Mouse (Mus musculus) cerebellum, postnatal 4 days (tissue): Measurements from ENCODE around the gene Grasp.

Source experiments
- DNase-seq, 2 experiments: peaks; one replicate each; pipeline ENCODE4 v3.0.0; 2022; ENCODE audit warnings: low spot score in 2 of 2, mixed read lengths in 1 of 2

Grasp gene

DNA sequence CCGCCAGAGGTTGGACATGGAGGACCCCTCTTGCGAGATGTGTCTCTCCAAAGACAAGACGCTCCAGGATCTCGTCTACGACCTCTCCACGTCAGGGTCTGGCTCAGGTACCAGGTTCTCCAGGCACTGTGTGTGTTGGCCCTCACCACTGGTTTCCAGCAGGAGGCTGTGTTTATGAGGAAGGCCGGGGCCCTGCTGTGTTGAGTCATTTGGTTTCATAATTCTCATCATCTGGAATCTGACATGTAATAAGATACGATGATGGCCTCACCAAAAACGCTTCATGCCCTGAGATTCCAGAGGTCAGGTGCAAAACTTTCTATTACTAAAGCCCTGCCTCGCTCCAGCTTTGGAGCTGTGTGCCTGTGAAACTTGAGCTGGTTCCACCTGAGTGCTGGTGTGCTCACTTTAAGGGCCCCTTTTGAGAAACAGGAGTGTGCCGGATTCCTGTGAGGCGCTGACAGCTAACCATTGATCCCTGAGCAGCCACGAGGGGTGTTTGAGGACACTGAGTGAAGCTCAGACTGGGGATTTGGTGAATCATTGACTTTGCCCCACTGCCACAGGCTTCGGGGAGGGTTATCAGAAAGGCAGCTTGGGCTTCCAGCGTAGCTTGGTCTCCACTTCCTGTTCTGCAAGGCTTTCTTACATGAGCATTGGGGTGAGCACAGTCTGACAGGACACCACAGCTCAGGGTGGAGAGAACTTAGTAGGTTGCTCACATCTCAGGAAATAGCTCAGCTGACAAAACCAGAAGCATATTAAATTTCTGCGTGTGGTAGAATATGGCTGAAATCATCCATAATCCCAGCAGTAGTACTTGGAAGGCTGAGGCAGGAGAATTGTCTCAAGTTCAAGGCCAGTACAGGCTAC, 28.8 kb upstream of the Grasp start:
- no peak for DNase-seq

DNA sequence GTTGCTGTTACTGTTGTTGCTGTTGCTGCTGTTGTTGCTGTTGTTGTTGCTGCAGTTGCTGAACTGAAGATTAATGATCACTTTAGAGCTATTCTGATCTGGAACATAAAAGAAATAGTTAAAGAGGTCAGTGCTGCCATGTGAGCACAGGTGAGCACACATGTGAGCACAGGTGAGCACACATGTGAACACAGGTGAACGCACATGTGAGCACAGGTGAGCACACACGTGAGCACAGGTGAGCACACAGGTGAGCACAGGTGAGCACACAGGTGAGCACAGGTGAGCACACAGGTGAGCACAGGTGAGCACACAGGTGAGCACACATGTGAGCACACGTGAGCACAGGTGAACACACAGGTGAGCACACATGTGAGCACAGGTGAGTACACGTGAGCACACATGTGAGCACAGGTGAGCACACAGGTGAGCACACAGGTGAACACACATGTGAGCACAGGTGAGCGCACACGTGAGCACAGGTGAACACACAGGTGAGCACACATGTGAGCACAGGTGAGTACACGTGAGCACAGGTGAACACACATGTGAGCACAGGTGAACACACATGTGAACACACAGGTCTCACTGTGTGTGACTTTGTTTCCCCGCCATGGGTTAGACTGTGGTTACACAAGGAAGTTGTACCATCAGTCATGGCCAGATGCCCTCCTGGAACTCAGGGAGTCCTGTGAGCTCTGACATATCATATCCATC, 27.8 kb upstream of the Grasp start:
- DNase-seq = no peak

DNA sequence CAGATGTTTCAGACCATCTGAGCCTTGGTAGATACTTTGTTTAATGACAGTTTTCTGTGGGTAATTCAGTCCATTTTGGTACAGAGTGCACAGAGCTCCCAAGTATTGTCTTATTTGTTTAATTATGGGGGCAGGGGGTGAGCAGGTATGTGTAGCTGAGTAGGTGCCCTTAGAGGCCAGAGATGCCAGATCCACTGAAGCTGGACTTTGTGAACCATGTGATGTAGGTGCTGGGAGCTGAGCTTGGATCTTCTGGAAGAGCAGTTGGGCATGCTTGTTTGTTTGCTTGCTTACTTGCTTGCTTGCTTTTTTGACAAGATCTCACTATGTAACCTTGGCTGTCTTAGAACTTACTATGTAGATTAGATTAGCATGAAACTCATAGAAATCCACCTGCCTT, 27.0 kb upstream of the Grasp start:
- DNase-seq = no peak

DNA sequence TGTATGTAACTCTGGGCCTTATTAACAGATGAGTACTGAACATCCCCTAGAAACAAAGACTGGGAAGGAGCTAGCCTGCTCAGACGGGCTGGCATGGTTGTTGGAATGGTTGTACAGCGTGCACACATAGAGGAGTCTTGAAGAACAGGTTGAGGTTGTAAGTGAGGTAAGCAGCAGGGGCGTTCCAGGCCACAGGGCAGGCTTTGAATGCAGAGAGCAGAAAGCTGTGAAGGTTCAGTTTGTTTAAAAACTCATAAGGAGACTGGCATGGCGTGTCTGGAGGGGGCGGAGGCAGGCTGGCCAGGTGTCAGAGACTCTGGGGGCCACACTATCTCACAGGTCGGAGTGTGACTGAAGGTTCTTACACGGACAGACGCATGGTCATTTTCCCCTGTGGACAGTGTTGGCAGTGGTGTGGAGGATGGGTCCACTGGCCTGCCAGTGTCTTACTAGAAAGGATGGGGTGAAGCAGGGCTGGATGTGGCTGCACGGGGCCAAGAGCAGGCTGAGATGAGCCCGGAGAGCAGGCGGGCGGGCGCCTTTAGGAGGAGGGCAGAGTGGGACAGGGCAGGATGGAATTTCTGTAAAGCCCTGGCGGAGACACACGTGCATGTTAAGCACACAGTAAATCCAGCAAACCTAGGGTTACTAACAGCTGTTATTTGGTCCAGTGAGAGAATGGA, 26.4 kb upstream of the Grasp start:
- DNase-seq = no peak

DNA sequence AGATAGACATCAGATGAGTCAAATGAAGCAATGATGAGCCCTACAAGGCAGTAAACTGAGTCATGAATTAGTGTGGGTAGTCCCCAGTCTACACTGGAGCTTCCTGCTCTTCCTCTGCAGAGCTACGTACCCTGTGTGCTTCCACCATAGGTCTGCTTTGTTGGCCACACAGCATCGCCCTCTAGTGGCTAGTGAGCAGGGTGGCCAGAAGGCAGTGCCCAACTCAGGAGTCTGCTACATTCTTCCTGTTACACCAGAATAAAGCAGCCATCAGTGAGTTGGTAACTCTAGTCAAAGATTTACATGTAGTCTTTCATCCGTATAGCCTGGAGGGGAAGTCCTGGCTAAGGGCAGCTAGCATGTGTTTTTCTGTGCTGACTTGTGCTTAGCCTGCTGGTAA, 25.8 kb upstream of the Grasp start:
- peak in 1 of 2 experiments; percentile 55 for DNase-seq

DNA sequence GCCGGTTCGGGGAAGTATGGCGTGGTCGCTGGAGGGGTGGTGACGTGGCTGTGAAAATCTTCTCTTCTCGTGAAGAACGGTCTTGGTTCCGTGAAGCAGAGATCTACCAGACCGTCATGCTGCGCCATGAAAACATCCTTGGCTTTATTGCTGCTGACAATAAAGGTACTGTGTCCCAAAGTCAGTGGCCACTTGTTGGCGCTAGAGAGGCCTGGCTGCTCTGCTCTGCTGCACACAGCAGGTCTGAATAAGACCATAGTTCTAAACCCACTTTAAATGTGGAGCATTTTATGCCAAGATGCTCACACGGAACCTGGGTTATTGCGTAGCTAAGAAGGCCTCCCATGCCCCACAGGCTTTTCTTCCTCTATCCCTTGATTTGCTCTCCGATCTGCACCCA, 25.1 kb upstream of the Grasp start:
- no peak for DNase-seq

DNA sequence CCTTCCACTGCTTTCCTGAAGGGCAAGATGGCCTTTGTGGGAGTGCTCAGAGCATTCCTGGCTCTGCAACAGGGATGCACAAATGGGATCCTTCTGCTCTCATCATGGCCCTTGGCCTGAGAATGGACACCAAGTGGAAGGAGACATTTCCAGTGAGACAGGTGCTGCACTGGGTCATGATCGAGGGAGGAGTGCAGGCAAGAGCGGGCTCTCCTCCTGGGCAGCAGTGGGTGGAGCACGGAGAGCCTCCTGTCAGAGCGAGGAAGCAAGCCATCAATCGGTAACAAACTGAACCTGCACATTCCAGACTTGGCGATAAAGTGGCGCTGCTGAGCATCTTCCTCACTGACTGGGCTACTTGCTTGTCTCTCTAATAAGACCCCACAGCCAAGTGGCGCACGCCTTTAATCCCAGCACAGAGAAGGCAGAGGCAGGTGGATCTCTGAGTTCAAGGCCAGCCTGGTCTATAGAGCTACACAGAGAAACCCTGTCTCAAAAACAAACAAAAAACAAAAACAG, 23.2 kb upstream of the Grasp start:
- no peak for DNase-seq

DNA sequence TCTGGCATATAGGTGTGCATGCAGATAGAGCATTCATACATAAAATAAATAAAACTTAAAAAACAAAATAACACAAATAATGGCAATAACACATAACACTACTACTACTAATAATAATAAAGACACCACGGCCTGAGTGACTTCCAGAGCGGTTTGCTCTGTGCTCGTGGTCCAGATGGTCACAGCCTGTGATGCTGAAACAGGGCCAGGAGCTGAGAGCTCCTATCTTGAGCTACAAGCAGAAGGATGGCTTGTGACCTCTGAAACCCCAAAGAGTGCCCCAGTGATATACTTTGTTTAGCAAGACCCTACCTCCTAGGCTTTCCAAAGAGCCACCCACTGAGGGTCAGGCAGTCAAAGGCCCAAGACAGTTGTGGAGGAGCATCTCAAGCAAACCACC, 22.6 kb upstream of the Grasp start:
- no peak for DNase-seq

DNA sequence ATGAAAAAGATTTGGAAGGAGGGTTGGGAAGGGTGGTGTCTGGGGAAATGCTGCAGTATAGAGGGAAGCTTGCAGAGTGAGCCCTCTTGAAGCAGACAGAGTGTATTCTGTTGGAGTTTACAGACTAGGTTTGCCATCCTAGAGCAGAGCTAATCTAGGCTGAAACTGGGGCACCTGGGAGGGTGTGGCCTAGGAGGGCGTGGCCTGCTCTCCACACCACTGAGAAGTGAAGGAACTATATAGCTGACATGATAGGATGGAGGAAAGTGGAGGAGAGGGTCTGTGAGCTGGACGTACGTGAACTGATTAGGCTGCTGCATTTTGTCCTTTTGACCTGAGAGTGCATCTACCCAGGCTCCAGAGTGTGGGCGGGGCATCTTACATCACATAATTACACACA, 20.3 kb upstream of the Grasp start:
- DNase-seq = no peak

DNA sequence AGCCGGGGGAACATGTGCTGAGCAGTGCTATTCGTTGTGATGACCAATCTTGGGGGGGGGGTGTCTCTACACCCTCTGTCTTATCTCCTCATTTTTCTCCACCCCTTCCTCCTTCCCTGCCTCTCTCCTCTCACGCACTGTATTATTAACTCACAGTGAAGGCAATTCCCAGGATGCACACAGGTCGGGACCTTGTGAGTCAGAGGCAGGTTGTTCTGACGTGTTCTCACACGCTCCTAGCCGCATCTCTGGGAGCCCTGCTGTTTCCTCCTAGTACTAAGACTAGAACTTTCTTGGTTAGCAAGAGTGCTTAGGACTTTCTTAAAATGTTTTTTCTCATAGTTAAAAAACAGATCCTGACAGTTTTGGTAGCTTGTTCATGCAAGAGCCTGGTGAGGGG, 19.2 kb upstream of the Grasp start:
- no peak for DNase-seq

DNA sequence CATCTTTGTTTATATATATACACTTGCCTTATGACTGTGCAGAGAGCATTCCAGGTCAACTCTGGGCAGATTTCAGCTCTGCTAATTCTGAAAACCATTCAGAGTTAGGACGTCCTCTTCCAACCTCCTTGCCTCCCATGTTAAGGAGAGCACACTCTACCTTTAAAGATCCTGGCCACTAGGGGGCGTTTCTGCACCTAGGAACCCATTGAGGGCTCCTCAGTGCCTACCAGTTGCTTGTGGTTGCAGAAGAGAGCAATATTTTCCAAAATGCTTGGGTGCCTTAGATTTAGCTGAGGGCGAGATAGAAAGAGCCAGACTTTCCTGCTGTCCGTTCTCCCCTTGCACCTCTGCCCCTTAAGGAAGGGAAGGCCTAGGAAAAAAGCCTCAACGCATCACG, 13.8 kb upstream of the Grasp start:
- peak in 1 of 2 experiments; percentile 52 for DNase-seq

DNA sequence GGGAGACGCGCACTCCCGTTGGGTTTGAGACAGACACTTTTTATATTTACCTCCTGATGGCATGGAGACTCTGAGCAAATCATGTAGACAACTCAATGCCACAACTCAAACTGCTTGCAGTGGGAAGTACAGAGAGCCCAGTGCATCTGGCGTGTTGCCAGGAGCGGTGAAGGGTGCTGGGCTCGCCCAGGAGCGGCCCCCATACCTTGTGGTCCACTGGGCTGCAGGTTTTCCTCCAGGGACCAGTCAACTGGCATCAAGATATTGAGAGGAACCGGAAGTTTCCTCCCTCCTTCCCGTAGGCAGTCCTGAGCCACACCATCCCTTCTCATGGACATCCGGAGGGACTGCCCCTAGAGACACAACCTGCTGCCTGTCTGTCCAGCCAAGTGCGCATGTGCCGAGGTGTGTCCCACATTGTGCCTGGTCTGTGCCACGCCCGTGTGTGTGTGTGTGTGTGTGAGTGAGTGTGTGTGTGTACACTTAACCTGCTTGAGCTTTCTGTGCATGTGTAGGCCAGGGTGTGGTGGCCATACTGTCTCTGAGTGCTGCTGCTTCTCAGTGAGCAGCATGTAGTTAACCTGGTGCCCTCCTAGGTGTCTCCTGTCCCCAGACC, 12.9 kb upstream of the Grasp start:
- DNase-seq = no peak

DNA sequence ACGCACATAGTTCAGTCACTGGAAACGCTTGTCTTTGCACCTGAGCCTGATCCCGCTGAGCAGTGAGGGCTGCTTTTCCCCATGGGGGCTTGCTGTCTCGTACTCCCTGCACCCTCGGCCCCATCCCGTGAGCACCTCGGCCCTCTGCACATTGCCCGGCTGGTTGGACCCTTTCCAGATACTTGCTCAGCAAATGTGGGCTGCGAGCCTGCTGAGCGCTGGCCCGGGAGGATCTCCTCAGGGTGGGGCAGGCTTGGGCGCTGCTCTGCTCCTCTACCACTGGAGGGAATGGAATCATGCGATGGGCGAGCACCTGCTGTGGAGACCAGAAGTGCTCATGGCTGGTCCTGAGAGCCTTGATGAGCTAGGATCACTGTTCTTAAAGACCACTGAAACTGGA, 11.6 kb upstream of the Grasp start:
- DNase-seq = no peak

DNA sequence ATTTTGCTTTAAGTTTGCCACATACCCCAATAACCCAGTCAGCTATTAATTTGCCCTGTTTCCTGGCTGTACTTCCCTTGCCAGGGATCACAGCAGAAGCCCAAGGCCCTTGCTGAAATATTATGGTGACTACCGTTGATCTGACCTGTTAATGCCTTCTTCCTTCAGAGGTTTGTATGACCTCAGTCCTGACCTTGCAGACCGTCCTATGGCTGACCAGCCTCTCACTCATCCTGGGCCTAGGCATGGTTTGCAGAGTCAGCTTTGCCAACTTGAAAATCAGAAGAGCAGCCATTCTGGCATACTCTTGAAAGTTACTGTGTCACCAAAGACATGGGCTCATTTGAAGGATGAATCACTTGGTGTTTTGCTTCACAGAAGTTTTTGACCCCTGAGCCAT, 8.9 kb upstream of the Grasp start:
- DNase-seq = no peak

DNA sequence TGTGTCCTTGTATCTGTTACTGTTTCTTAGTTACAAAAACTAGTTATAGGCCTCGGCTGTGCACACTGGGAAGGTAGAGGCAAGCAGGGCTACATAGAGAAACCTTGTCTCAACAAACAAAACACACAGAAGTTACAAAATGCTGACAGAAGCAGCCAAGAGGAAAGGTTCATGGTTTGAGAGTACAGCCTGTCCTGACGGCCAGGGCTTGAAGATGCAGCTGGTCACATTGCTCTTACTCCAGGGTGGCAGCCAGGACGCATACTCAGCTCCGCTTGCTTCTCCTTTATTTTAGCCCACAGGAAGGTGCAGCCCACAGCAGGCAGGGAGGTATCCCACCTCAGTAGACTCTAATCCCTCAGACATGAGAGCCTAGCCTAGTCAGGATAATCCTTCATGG, 8.0 kb upstream of the Grasp start:
- no peak for DNase-seq

DNA sequence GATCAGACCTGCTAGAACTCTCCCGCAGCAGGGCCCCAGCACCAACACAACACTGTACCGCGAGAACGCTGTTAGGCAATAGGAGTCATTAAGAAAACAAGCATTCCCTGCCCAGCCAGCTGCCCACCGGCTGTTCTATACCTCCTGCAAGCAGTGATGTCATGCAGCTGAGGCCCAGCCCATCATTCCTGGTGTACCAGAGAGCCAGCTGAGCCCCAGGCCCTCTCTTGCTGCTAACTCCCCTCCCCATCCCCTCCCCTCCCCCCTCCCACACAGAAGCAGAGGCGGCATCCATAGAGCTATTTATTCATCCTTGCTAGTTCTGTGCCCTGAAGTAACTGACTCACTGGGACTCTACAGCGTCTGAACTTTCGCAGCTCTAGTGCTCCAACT, 3.1 kb upstream of the Grasp start:
- no peak for DNase-seq

DNA sequence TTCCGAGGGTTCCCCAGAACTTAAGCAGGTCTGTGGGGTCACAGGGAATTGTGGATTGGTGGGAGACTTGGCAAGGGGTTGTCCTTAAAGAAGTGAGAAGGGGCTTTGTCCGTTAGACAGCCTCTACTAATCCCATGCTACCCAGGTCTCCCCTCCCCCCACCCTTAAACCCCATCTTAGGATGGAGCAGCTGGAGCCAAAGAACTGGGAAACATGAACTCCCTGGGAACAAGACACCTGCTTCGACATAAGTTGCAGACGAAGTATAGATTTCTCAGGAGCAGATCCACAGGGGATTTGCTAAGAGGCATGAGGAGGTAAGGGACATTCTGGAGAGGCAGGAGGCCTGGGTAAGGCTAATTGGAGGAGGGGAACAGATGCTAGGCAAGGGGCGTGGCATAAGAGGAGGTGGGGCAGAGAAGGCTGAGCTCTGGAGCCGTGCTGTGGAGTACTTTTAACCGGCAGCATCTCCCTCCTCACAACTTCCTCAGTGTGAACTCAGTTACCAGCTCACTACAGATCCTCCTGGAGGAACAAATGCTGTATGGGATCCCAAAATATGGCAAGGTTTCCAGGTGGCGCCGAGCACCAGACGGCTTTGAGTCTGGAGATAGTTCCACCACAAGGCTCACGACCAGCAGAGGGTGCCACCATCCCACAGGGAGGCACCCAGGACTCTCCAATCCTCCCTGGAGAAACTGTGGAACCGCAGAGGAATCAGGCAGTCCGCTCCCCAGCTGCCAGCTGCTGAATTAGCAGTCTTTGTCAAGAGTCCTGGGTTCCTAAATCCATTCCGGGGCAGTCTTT, 2.5 kb upstream of the Grasp start:
- DNase-seq = peak; percentile 78 to 87

DNA sequence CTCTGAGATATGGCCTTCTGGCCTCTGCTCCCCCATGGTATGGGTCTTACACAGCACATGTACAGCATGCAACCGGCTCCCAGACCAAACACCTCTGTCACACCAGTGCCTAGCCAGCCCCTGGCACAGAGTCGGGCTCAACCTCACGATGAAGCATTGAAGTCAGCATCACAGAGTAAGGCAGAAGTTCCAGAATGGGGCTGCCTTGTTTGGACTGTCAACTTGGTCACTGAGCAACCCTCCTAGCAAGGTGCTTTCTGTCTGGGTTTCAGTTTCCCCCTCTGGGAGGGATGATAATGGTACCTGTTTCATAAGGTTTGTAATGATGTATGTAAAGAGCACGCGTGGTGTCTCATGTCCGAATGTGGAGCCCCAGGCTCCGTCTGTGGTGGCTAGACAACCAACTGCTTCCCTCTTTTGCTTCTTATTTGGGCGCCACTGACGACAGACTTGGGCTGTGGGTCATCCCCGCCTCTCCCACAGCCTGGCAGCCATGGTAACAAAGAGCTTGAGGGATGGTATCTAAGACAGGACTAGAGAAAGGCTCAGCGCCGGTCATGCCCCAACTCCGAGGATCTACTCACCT, 998 bp upstream of the Grasp start:
- no peak for DNase-seq

DNA sequence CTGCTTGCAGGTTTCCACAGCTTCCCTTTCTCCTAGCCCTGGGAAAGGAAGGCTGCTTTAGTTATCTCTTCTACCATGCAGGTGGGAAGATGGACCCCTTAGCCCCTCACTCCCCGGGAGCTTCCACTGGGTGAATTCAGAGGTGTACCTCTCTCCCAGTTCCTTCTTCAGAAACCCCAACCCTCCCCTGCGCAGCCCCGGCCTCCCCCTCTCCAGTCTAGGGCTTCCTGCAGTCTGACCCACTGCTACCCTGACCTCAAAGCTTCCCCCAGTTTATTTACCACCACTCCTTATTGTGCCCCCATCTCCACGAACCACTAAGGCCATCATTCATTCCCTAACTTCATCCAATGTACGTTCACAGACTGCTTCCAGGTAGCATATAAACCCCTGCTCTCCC, 392 bp upstream of the Grasp start:
- no peak for DNase-seq

DNA sequence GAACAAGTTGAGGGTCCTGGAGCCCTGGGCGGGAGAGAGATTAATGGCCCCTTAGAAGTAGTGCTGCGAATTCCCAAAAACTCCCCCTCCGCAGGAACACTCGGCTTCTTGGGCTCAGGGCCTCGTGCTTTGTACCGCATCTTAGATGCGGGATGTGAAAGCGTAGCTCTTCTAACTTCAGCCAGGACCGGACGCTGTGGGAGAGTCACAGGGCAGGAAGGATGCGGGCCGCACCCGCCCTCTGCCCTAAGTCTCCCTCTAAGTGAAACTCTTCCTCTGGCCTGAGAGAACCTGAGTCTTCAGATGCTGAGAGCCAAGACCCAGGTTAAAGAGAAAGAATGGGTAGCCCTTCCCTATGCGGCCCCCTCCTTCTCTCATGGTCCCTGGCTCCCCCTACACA, 989 bp downstream of the Grasp start:
- no peak for DNase-seq

DNA sequence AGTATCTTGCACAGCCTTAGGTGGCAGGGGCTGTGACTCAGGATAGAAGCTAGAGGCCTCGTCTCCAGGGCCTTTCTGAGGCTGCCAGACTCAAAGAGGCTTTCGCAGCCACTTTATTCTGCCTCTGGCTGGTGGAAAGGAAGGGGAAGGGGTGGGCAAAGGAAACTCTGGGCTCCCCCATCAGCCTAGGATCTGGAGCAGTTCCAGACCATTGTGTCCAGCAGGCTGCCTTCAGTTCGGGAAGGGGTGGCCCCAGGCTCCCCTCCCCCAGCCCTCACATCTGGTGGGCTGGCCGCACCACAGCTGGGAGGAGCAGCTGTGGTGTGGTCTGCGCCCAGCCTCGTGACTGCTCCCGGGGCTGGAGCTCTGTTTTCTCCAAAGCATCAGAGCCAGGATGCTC, 4.0 kb downstream of the Grasp start:
- no peak for DNase-seq
